10 mouse cellular contexts compared by ENCODE assay signal in the genomic region with DNA sequence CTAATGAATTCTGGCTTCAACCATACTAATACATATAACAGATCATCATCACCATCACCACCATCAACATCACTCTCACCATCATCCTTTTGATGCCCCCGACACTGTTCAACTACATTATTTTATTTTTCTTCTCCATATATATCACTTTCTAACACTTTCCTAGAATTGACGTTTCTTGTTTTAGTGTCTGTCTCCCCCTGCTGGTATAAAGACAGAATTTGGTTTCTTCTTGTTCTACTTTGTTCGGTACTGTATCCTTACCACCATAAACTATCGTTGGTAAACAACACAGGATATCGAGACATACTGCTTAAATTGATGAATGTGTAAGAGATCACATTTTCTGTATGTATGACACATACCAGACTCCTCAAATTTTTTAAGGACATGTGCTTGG.
A peak's percentile ranks its signal among the peaks of the same experiment; 100 is the strongest.
DNase-seq lines count a peak whose midpoint lies in the region; ATAC-seq lines count a peak whose summit lies in the region.
"Had no signal": no experiment of that assay in that cellular context is flagged by ENCODE, and none has a peak within 500 bp of the region (broad histone marks: within the 10 kb centered on the region; RNA-seq: fewer than 3 reads in every experiment).

No protein-coding gene starts in this region.

- H3K4me2 ChIP-seq in hindbrain, embryonic 14.5 days (replicated peaks), result no peak overlapping the region
- no peak overlapping the region for H3K4me2 ChIP-seq in midbrain, embryonic 14.5 days (ENCODE audit: low read length)
- no peak overlapping the region for H3K4me2 ChIP-seq in midbrain, embryonic 11.5 days
- H3K4me2 ChIP-seq: heart, embryonic 12.5 days; limb, embryonic 15.5 days had no signal

- peak; percentile 68 for DNase-seq in hindbrain, embryonic 14.5 days (ENCODE audit: low spot score)
- no peak for DNase-seq in hindbrain, embryonic 10.5 days (ENCODE audit: low spot score)
- peak; percentile 72 for DNase-seq in midbrain, embryonic 14.5 days
- DNase-seq in midbrain, embryonic 11.5 days (ENCODE audit: low spot score, missing footprints), result no peak
- peak; percentile 10 for DNase-seq in embryo, embryonic 10 days (ENCODE audit: low spot score)
- DNase-seq in retina, postnatal 7 days (ENCODE audit: low read depth, low spot score), result peak; percentile 1
- no peak for DNase-seq in spleen, adult 12 weeks (ENCODE audit: low spot score)
- DNase-seq in adrenal gland, postnatal 14 days, result no peak

- WGBS in hindbrain, embryonic 14.5 days, result 51% methylated on average over 5 of the region's 5 CpGs
- WGBS in hindbrain, embryonic 10.5 days, result 64% methylated on average over 5 of the region's 5 CpGs
- 63% methylated on average over 5 of the region's 5 CpGs for WGBS in midbrain, embryonic 14.5 days
- WGBS in midbrain, embryonic 11.5 days, result 57% methylated on average over 5 of the region's 5 CpGs

- H3K4me1 ChIP-seq in hindbrain, embryonic 14.5 days (replicated peaks; ENCODE audit: control insufficient read depth, insufficient read depth, low read length), result no peaks in the 10 kb centered on the region
- no peaks in the 10 kb centered on the region for H3K4me1 ChIP-seq in hindbrain, embryonic 10.5 days (replicated peaks)
- no peaks in the 10 kb centered on the region for H3K4me1 ChIP-seq in midbrain, embryonic 14.5 days (ENCODE audit: control insufficient read depth, insufficient read depth, low read length)
- no peaks in the 10 kb centered on the region for H3K4me1 ChIP-seq in midbrain, embryonic 11.5 days (ENCODE audit: control insufficient read depth, insufficient read depth, low read length)
- H3K4me1 ChIP-seq: heart, embryonic 12.5 days; limb, embryonic 15.5 days had no signal

- no peak overlapping the region for H3K4me3 ChIP-seq in hindbrain, embryonic 14.5 days (replicated peaks; ENCODE audit: low read length)
- H3K4me3 ChIP-seq in hindbrain, embryonic 10.5 days, result no peak overlapping the region
- H3K4me3 ChIP-seq in midbrain, embryonic 14.5 days (replicated peaks; ENCODE audit: low read depth, low read length), result no peak overlapping the region
- H3K4me3 ChIP-seq in midbrain, embryonic 11.5 days (ENCODE audit: low read depth, low read length), result no peak overlapping the region
- H3K4me3 ChIP-seq: heart, embryonic 12.5 days; limb, embryonic 15.5 days had no signal

- H3K27me3 ChIP-seq in hindbrain, embryonic 14.5 days (ENCODE audit: control insufficient read depth, insufficient read depth, low read length), result no peaks in the 10 kb centered on the region
- no peaks in the 10 kb centered on the region for H3K27me3 ChIP-seq in hindbrain, embryonic 10.5 days (ENCODE audit: insufficient read depth, poor library complexity, severe bottlenecking)
- H3K27me3 ChIP-seq in midbrain, embryonic 14.5 days (ENCODE audit: control insufficient read depth, insufficient read depth, low read length), result no peaks in the 10 kb centered on the region
- no peaks in the 10 kb centered on the region for H3K27me3 ChIP-seq in midbrain, embryonic 11.5 days (ENCODE audit: control insufficient read depth, insufficient read depth, low read length)
- H3K27me3 ChIP-seq: heart, embryonic 12.5 days; limb, embryonic 15.5 days had no signal

- H3K9ac ChIP-seq in hindbrain, embryonic 14.5 days, result no peak overlapping the region
- H3K9ac ChIP-seq in midbrain, embryonic 14.5 days (replicated peaks; ENCODE audit: low read length), result no peak overlapping the region
- no peak overlapping the region for H3K9ac ChIP-seq in midbrain, embryonic 11.5 days (ENCODE audit: low read length)
- H3K9ac ChIP-seq: heart, embryonic 12.5 days; limb, embryonic 15.5 days had no signal

- H3K36me3 ChIP-seq in hindbrain, embryonic 14.5 days (replicated peaks; ENCODE audit: control insufficient read depth, insufficient read depth), result no peaks in the 10 kb centered on the region
- H3K36me3 ChIP-seq in hindbrain, embryonic 10.5 days, result no peaks in the 10 kb centered on the region
- no peaks in the 10 kb centered on the region for H3K36me3 ChIP-seq in midbrain, embryonic 14.5 days (ENCODE audit: control insufficient read depth, insufficient read depth, low read length)
- no peaks in the 10 kb centered on the region for H3K36me3 ChIP-seq in midbrain, embryonic 11.5 days (ENCODE audit: control insufficient read depth, insufficient read depth, low read length)
- H3K36me3 ChIP-seq: heart, embryonic 12.5 days; limb, embryonic 15.5 days had no signal

- H3K27ac ChIP-seq in hindbrain, embryonic 14.5 days, result no peak overlapping the region
- no peak overlapping the region for H3K27ac ChIP-seq in hindbrain, embryonic 10.5 days
- no peak overlapping the region for H3K27ac ChIP-seq in midbrain, embryonic 14.5 days (replicated peaks; ENCODE audit: low read depth, low read length)
- H3K27ac ChIP-seq in midbrain, embryonic 11.5 days (ENCODE audit: low read depth, low read length), result no peak overlapping the region
- H3K27ac ChIP-seq: limb, embryonic 15.5 days had no signal

- ATAC-seq in hindbrain, embryonic 14.5 days (ENCODE audit: low FRiP score), result no peak
- ATAC-seq in midbrain, embryonic 14.5 days (ENCODE audit: low FRiP score, low TSS enrichment), result no peak
- no peak for ATAC-seq in midbrain, embryonic 11.5 days (ENCODE audit: low FRiP score)

- H3K9me3 ChIP-seq in hindbrain, embryonic 14.5 days (ENCODE audit: control insufficient read depth, low read length), result no peaks in the 10 kb centered on the region
- no peaks in the 10 kb centered on the region for H3K9me3 ChIP-seq in hindbrain, embryonic 10.5 days
- H3K9me3 ChIP-seq in midbrain, embryonic 14.5 days (ENCODE audit: control insufficient read depth, low read length), result no peaks in the 10 kb centered on the region
- no peaks in the 10 kb centered on the region for H3K9me3 ChIP-seq in midbrain, embryonic 11.5 days (ENCODE audit: control insufficient read depth, low read length)
- H3K9me3 ChIP-seq: heart, embryonic 12.5 days; limb, embryonic 15.5 days had no signal

Comparison
In these comparisons a context has a peak if more than half of its experiments do, and no peak if none do; other contexts are left out.
1. DNase-seq: peak in hindbrain, embryonic 14.5 days (single experiment), midbrain, embryonic 14.5 days (single experiment), embryo, embryonic 10 days (single experiment) and retina, postnatal 7 days (single experiment); none in hindbrain, embryonic 10.5 days (single experiment), midbrain, embryonic 11.5 days (single experiment), spleen, adult 12 weeks (single experiment) and adrenal gland, postnatal 14 days (single experiment).